Mouse (Mus musculus): ENCODE data around the gene D17H6S53E.

GRCm38 (mm10) chr17:35121871-35122303 is 4.3 kb upstream of the D17H6S53E start, which contains the start of gene Csnk2b:
- TF ChIP-seq CTCF (conservative IDR thresholded peaks at IDR 0.05; ENCODE audit: low read length) (no peak), POU5F1 (IDR thresholded peaks at IDR 0.05; ENCODE audit: borderline replicate concordance, low read length) (no peak)
